Mouse (Mus musculus) megakaryocyte, embryonic 14.5 days (primary cell): Measurements from ENCODE around the gene F12.

Experiments
- FLI1 ChIP-seq: IDR thresholded peaks from 2 replicates; pipeline ENCODE4 v1.6.1; 2012; ENCODE audit warnings: low read length, inconsistent platforms, mixed read lengths
- GATA1 ChIP-seq: IDR thresholded peaks from 3 replicates; pipeline ENCODE4 v1.6.1; 2012; ENCODE audit warnings: mixed read lengths, low read length, inconsistent platforms, borderline replicate concordance

DNA sequence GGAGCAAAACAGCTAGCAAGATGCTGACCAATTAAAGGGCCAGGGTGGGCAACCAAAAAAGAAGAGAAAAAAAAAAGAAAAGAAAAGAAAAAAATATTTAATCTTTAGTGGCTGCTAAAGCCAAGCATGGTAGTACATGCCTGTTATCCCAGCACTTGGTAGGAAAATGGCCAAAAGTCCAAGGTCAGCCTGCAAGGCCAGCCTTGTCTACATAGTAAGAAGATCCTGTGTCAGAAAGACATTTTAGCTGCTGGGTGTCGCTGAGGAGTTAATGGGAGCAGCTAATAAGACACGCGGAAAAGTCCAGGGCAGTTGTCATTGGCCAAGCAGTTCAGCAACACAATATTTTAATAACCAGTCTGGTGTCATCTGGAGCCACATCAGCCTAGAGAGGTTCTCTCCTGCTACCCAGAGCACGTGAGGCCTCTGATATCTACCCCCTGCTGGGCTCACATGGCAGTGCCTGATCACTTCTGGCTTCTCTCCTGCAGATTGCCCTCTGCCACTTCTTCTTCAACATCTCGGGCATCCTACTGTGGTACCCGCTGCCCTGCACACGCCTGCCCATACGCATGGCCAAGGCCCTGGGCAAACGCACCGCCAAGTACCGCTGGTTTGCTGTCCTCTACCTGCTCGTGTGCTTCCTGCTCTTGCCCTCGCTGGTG is 13.8 kb downstream of the F12 start:
- TF ChIP-seq GATA1 (no peak), FLI1 (no peak)
